Mouse (Mus musculus): ENCODE data around the gene Abcc6. TPM values are rescaled to one million over a fixed set of nuclear protein-coding genes. Genes with fewer than 3 reads are reported as not detected.

Gene Abcc6
- polyA plus RNA-seq, 1 experiment, result not detected

- no peak for TF ChIP-seq FLI1 (IDR thresholded peaks at IDR 0.05; ENCODE audit: low read length)
- no peak for TF ChIP-seq GATA1 (IDR thresholded peaks at IDR 0.05; ENCODE audit: borderline replicate concordance, low read length)
- peaks cover 11% of the 10 kb centered on the region for H3K27me3 ChIP-seq (replicated peaks)
- no peak overlapping the region for H3K4me3 ChIP-seq (replicated peaks)
- H3K9me3 ChIP-seq, result no peaks in the 10 kb centered on the region
- H3K36me3 ChIP-seq (replicated peaks; ENCODE audit: low read length), result peaks cover 3% of the 10 kb centered on the region
- peaks cover 64% of the 10 kb centered on the region for H3K4me1 ChIP-seq
Measured at GRCm38 (mm10) chr7:46031075-46031474, 973 bp upstream of the Abcc6 start.

DNA sequence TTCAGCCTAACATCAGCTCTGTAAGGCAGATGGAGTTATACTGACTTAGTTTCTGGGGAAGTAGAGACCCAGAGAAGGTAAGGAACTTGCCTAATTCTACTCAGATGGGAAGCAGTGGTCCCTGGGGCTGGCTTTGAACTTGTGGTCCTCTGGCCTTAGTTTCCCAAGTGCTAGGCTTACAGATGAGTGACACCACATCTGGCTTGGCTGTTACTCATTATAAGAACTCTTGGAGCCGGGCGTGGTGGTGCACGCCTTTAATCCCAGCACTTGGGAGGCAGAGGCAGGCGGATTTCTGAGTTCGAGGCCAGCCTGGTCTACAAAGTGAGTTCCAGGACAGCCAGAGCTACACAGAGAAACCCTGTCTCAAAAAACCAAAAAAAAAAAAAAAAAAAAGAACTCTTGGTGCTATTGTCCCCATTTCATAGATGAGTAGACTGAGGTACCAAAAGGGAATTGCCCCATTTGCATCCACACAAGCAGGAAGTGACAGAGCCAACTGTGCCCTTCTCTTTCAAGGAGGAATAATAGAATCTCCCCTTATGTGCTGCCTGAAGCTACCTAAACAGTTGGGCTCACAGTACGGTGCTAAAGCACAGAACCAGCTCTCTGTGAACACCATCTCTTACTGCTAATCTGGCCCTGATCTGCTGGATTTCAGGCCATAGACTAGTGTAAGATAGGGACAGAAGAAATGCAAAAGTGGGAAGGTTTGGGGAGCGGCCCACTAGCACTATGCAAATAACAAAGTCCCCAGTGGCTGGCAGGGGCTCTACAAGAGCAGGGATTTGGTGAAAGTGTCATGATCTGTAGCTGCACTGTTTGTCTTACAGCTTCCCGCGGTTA, 580 bp downstream of the Abcc6 start:
- H3K4me3 ChIP-seq (replicated peaks), result no peak overlapping the region
- H3K4me1 ChIP-seq, result peaks cover 50% of the 10 kb centered on the region
- no peaks in the 10 kb centered on the region for H3K9me3 ChIP-seq
- no peaks in the 10 kb centered on the region for H3K36me3 ChIP-seq (replicated peaks; ENCODE audit: low read length)
- no peak for TF ChIP-seq GATA1 (IDR thresholded peaks at IDR 0.05; ENCODE audit: borderline replicate concordance, low read length)
- no peak for TF ChIP-seq FLI1 (IDR thresholded peaks at IDR 0.05; ENCODE audit: low read length)
- H3K27me3 ChIP-seq (replicated peaks), result peaks cover 20% of the 10 kb centered on the region

DNA sequence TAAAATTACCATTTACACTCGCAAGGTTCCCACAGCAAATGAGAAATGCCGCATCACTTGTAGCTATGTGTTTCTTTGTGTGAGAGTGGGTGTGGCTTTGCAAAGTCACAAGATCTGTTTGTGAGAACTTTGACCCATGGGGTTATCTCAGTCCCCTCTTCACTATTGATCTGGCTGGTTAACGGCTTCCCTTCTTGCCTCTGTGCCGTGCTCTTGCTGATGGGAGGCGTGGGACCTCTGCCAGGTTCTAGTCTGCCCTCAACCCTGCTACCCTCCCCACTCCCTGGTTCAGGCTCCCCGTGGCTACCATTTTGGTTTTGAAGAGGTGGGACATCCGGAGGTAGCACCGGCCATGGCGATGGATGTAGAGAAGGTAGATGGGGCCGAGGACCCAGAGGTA, 1.4 kb downstream of the Abcc6 start:
- Histone ChIP-seq H3K27me3 (replicated peaks) (peaks cover 24% of the 10 kb centered on the region), H3K9me3 (no peaks in the 10 kb centered on the region), H3K4me1 (peaks cover 53% of the 10 kb centered on the region), H3K4me3 (replicated peaks) (no peak overlapping the region), H3K36me3 (replicated peaks; ENCODE audit: low read length) (no peaks in the 10 kb centered on the region)
- TF ChIP-seq FLI1 (IDR thresholded peaks at IDR 0.05; ENCODE audit: low read length) (no peak), GATA1 (IDR thresholded peaks at IDR 0.05; ENCODE audit: borderline replicate concordance, low read length) (no peak)

DNA sequence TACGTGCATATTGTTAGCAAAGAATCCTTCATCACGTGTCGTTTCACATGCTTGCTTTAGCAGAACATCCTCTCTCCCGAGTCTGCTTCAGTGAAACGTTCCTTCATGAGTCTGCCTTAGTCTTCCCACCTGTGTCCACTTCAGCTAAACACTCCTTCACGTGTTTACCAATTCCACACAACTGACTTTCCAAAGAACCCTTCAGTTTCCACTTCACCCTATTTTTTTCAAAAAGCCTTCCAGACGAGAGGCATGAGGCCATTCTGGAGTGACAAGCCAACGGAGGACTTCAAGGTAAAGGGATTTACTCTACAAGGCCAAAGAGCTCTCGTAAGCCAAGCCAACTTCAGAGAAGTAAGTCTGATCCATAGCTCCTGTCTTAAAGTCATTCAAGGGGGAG, 4.7 kb downstream of the Abcc6 start:
- peaks cover 26% of the 10 kb centered on the region for H3K27me3 ChIP-seq (replicated peaks)
- TF ChIP-seq GATA1 (IDR thresholded peaks at IDR 0.05; ENCODE audit: borderline replicate concordance, low read length), result no peak
- TF ChIP-seq FLI1 (IDR thresholded peaks at IDR 0.05; ENCODE audit: low read length), result no peak
- no peak overlapping the region for H3K4me3 ChIP-seq (replicated peaks)
- H3K9me3 ChIP-seq, result no peaks in the 10 kb centered on the region
- H3K4me1 ChIP-seq, result peaks cover 50% of the 10 kb centered on the region
- H3K36me3 ChIP-seq (replicated peaks; ENCODE audit: low read length), result no peaks in the 10 kb centered on the region

GRCm38 (mm10) chr7:46021951-46022350, 8.2 kb downstream of the Abcc6 start:
- H3K9me3 ChIP-seq, result no peaks in the 10 kb centered on the region
- TF ChIP-seq FLI1 (IDR thresholded peaks at IDR 0.05; ENCODE audit: low read length) (no peak), GATA1 (IDR thresholded peaks at IDR 0.05; ENCODE audit: borderline replicate concordance, low read length) (no peak)
- H3K36me3 ChIP-seq (replicated peaks; ENCODE audit: low read length), result no peaks in the 10 kb centered on the region
- peaks cover 42% of the 10 kb centered on the region for H3K27me3 ChIP-seq (replicated peaks)
- H3K4me1 ChIP-seq, result peaks cover 56% of the 10 kb centered on the region
- H3K4me3 ChIP-seq (replicated peaks), result no peak overlapping the region

DNA sequence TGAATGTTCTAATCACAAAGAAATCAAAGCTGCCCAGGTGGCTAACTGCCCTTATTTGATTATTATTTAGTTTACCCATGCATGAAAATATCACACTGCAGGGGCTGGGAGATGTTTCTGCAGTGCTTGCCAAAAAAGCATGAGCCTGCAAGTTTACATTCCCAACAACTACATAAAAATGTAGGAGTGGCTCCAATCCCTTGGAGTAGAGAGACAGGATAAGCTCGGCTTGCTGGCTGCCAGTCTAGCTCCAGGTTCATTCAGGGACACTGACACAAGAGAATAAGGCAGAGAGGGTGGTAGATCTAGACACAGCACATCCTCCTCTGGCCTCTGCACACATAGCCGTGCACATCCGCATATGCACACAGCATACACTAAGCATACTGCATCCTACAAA, 10.5 kb downstream of the Abcc6 start:
- Histone ChIP-seq H3K36me3 (replicated peaks; ENCODE audit: low read length) (no peaks in the 10 kb centered on the region), H3K4me3 (replicated peaks) (peak overlapping the region; percentile 46), H3K4me1 (peaks cover 65% of the 10 kb centered on the region), H3K27me3 (replicated peaks) (peaks cover 44% of the 10 kb centered on the region), H3K9me3 (no peaks in the 10 kb centered on the region)
- no peak for TF ChIP-seq FLI1 (IDR thresholded peaks at IDR 0.05; ENCODE audit: low read length)
- TF ChIP-seq GATA1 (IDR thresholded peaks at IDR 0.05; ENCODE audit: borderline replicate concordance, low read length), result no peak

GRCm38 (mm10) chr7:46013266-46014010, 16.7 kb downstream of the Abcc6 start:
- Histone ChIP-seq H3K4me1 (peaks cover 50% of the 10 kb centered on the region), H3K36me3 (replicated peaks; ENCODE audit: low read length) (no peaks in the 10 kb centered on the region), H3K9me3 (no peaks in the 10 kb centered on the region), H3K4me3 (replicated peaks) (no peak overlapping the region), H3K27me3 (replicated peaks) (peaks cover 55% of the 10 kb centered on the region)
- TF ChIP-seq GATA1 (IDR thresholded peaks at IDR 0.05; ENCODE audit: borderline replicate concordance, low read length) (no peak), FLI1 (IDR thresholded peaks at IDR 0.05; ENCODE audit: low read length) (no peak)

GRCm38 (mm10) chr7:46012121-46012520, 18.0 kb downstream of the Abcc6 start:
- Histone ChIP-seq H3K27me3 (replicated peaks) (peaks cover 53% of the 10 kb centered on the region), H3K4me3 (replicated peaks) (no peak overlapping the region), H3K9me3 (no peaks in the 10 kb centered on the region), H3K4me1 (peaks cover 37% of the 10 kb centered on the region), H3K36me3 (replicated peaks; ENCODE audit: low read length) (no peaks in the 10 kb centered on the region)
- TF ChIP-seq GATA1 (IDR thresholded peaks at IDR 0.05; ENCODE audit: borderline replicate concordance, low read length) (no peak), FLI1 (IDR thresholded peaks at IDR 0.05; ENCODE audit: low read length) (no peak)

DNA sequence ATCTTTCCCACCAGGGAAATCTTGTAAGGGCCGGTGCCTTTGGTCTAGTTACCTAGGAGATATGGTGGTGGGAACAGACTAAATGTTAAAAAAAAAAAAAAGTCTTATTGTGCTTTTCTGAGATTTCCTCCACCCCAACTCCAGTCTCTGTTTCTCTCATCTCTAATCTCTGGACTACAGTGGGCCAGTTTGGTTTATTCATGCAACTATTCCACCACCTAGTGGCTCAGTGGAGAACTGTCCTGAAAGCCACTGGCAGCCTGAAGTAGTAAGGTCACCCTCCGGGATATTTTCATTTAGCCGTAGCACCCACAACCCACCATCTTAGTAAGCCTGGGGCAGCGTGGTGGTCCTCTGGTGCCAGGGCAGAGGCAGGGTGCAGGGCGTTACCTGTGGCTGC, 20.5 kb downstream of the Abcc6 start:
- H3K9me3 ChIP-seq, result no peaks in the 10 kb centered on the region
- no peak for TF ChIP-seq FLI1 (IDR thresholded peaks at IDR 0.05; ENCODE audit: low read length)
- no peak for TF ChIP-seq GATA1 (IDR thresholded peaks at IDR 0.05; ENCODE audit: borderline replicate concordance, low read length)
- H3K4me1 ChIP-seq, result peaks cover 27% of the 10 kb centered on the region
- peak overlapping the region; percentile 87 for H3K4me3 ChIP-seq (replicated peaks)
- H3K27me3 ChIP-seq (replicated peaks), result peaks cover 55% of the 10 kb centered on the region
- no peaks in the 10 kb centered on the region for H3K36me3 ChIP-seq (replicated peaks; ENCODE audit: low read length)

DNA sequence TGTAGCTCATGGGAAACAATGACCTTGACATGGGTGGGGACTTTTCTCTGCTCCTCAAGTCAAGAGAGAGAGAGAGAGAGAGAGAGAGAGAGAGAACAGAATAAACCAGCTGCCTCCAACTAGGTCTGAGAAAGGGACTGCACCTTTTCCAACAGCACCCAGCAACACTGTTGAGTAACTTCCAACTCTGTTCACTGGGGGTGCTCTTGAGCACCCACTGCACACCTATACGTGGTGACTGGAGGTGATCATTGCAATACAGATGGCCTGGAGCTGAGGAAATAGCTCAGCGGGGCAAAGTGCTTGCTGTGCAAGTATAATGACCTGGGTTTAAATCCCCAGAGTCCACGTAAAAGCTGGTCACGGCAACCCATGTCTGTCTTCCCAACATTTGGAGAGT, 27.4 kb downstream of the Abcc6 start:
- H3K36me3 ChIP-seq (replicated peaks; ENCODE audit: low read length), result no peaks in the 10 kb centered on the region
- peaks cover 5% of the 10 kb centered on the region; the same call in 1 of the 2 replicates for H3K9me3 ChIP-seq
- peaks cover 3% of the 10 kb centered on the region; the same call in 1 of the 2 replicates for H3K4me1 ChIP-seq
- TF ChIP-seq GATA1 (IDR thresholded peaks at IDR 0.05; ENCODE audit: borderline replicate concordance, low read length) (no peak), FLI1 (IDR thresholded peaks at IDR 0.05; ENCODE audit: low read length) (no peak)
- no peak overlapping the region for H3K4me3 ChIP-seq (replicated peaks)
- peaks cover 63% of the 10 kb centered on the region for H3K27me3 ChIP-seq (replicated peaks)

All from megakaryocyte, embryonic 14.5 days (primary cell).